Mouse (Mus musculus) heart, adult 8-10 months (tissue): ENCODE results near the gene Pth1r. TPM values are rescaled to one million over a fixed set of nuclear protein-coding genes. Genes with fewer than 3 reads are reported as not detected.

Experiments used
- DNase-seq: peaks from one replicate; pipeline ENCODE4 v3.0.0; 2022; ENCODE audit warnings: low spot score
- total RNA-seq, 4 experiments: library from RNA; stranded (reverse); gene quantifications; 2 replicates each; pipeline ENCODE4 v1.2.4; 2022

Gene Pth1r
- total RNA-seq, 4 experiments from 2014 or later: 4.4 to 7.0 (median 5.1) TPM

- DNase-seq: no peak
These were observed 3.7 kb upstream of the Pth1r start for GRCm38 (mm10) chr9:110750404-110751187.

DNA sequence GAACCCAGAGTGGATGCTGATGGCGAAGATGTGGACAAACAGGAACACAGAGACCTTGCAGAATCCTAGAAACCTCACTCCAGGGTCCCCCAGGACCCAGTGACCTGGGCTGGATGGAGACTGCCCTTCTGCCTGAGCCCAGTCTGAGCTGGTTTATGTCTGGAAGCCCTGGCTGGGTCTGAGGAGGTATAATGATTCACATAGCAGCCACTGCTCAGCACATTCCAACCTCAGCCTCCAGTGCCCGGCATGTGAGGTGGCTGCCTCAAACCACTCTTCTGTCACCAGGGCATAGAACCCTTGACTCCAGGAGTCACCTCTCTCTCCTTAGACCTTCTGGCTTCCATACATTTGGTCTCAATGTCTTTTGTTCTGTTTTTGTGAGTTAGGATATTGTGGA, 1.5 kb upstream of the Pth1r start:
- DNase-seq: no peak

- DNase-seq: no peak
These were observed 707 bp downstream of the Pth1r start for GRCm38 (mm10) chr9:110746238-110746637.

GRCm38 (mm10) chr9:110745752-110746151, 1.2 kb downstream of the Pth1r start:
- DNase-seq: no peak

- no peak for DNase-seq
These were observed 3.3 kb downstream of the Pth1r start for GRCm38 (mm10) chr9:110743456-110744323.

- no peak for DNase-seq
These were observed 3.9 kb downstream of the Pth1r start for GRCm38 (mm10) chr9:110742951-110743455.

DNA sequence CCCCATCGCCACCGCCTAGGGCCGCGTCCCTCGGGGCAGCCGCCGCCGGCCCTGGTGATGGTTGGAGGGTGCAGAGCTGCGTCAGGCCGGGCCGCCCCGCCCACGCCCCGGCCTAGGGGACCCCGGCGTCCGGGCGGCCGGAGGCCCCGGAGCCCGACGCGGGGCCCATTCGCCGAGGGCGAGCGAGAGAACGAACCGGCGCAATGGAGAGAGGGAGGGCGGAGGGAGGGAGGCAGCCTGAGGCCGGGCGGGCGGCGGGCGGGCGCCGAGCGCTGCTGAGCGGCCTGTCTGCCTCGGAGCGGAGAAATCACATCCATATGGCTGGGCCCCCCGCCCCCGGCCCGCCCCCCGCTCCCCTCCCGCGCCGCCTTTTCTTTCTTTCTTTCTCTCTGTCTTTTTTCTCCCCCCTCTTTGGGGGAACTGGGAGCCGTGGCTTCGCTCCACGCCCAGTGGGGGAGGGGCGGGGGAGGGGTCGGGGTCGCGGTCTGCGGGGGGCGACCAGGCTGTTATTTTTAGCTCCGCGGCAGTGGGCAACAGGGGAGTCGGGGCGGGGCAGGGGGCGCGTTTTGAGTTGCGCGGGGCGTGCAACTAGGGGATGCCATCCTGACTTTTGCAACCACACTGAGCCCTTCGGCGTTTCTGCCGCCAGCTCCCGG, 4.5 kb downstream of the Pth1r start:
- no peak for DNase-seq

DNA sequence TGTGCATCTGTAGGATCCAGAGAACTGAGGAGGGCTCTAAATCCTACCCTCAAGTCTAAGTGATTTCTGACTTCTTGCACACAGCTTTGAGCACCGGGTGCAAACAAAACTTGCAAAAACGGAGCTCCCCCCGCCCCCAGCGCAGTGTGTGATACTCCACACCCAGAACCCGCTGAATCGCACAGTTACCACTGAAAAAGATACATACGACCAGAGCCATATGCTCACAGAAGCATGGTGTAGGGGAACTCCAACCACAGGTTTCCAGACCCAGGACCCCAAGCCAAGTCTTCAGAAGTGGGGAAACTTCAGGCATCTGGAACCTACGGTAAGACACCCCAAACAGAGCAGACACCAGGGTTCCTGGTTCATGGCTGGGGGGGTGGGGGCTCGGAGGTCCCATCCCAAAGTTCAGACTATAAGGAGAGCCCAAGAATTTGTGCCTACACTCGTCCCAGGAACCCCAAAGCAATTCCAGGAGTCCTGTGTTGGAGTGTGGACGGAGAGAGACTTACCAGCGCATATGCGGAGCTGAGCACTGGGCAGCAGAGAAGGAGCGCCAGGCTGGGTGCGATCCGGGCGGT, 5.1 kb downstream of the Pth1r start, which contains the start of gene Myl3:
Gene Myl3, plus strand, starts transcription at position 151 of the 584 bp plus-strand sequence.
- DNase-seq: no peak

DNA sequence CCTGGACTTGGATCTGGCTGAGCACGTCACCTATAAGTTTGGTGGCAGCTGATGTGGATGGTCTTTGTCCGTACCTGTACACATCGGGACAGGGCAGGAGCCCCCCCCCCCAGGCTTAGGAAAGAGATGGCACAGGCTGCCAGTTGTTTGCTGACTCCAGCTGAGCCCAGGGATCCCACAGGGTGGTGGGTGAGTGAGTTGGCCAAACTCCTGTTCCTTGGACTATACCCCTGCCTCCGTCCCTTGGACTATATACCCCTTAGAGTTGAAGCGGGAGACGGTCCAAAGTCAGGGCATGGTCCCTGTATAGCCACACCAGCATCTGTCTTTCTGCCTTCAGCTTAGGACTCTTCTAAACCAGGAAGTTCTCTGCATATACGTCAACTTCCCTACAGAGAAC, 7.0 kb downstream of the Pth1r start:
- DNase-seq: no peak

DNA sequence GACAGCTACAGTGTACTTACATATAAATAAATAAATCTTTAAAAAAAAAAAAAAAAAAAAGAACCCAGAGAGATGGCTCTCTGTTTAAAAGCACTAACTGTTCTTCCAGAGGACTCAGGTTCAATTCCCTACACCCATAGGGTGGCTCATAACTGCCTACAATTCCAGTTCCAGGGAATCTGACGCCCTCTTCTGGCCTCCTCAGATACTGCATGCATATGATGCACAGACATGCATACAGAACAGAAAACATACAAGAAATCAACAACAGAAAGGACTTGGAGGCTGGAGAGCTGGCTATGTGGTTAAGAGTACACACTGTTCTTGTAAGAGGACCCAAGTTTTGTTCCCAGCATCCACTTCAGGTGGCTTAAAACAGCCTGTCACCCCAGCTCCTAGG, 8.9 kb downstream of the Pth1r start:
- DNase-seq: no peak

DNA sequence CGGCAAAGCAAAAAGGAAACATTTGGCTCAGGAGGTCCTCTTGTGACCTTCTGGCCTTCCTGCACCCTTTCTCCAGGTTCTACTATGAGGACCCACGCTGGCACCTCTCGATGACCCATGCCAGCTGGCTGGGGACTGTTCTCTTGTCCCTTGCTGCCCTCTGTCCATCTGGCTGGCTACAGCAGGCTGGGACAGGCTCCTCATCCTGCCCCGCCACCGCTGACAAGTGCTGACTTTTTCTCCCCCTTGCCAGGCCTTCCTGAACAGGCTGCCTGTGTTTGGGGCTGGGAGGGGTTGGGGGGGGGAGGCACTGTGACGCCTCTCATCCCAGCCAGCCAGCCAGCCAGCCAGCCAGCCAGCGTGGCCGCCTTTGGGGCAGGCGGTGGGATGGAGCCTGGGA, 10.6 kb downstream of the Pth1r start:
- no peak for DNase-seq

- no peak for DNase-seq
These were observed 12.8 kb downstream of the Pth1r start for GRCm38 (mm10) chr9:110734154-110734553.

DNA sequence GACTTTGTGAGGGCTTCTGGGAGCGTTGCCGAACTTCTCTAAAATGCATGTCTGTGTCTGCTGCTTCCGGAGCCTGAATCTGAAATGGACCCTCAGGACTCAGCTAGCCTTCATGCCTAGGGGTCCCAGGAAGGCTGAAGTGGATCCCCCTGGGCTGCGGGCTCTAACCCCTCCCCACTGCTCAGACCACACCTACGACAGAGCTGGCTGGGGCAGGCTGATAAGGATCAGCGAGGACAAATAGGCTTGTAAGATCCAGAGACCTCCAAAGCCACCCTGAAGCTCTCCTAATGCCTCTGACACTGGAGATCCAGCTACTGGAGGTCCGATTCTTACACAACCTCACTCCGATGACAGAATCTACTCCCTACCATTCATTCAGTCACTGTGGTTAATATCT, 13.8 kb downstream of the Pth1r start:
- DNase-seq: no peak

- peak; percentile 80 for DNase-seq
These were observed 14.3 kb downstream of the Pth1r start for GRCm38 (mm10) chr9:110732623-110733022.

DNA sequence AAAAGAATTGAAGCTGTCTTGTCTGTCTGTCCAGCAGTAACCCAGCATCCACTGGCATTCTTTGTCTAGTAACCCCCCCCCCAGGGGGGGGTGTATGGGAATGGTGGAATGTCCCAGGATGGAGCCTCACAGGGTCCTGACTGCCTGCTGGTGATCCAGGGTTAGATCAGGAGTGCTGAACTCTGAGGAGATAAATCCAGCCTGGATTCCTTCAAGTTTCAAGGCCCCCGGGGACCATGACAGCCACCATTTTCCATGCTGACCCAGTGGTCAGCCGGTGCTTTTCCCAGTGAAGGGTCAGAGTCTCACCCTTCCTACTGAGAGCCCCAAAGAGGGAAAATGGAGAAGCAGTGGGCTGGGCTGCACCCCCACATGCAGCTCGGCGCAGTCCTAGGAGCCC, 15.1 kb downstream of the Pth1r start:
- DNase-seq: no peak

GRCm38 (mm10) chr9:110729841-110730240, 17.1 kb downstream of the Pth1r start:
- DNase-seq: no peak

DNA sequence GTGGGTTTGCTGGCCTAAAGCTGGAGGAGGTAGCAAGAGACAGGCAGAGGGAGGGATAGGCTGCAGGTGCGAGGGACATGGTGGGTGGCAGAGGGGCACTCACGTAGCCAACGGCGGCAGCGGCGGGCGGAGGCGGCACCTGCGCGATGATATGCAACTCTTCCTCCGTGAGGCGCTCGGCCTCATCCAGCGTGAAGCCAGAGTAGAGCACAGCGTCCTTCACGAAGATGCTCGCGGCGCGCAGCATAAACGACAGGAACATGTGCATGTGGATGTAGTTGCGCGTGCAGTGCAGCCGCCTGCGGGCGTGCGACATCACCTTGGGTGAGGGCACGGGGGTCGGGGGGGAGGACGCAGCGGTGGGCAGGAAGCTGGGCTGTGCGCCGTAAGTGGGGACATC, 20.1 kb downstream of the Pth1r start:
- DNase-seq: no peak

DNA sequence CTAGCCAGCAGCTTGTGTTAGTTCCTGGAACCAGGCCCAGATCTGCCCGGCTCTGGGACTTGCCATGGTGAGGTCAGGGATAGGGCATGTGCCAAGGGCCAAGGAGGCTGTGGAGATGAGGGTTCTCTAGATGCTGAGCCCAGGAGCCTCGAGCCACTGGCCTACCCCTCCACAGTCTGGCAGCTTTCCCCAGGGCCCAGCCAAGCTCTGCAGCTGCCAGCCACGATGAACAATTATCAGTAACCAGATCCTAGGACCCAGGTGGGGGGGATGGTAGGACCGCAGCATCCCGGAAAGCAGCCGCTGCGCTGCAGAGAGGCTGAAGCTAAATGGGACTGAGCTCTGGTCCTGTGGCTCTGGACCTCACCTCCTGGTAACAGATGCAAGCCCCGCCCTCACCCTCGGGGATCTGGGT, 21.2 kb downstream of the Pth1r start:
- no peak for DNase-seq

- no peak for DNase-seq
These were observed 24.9 kb downstream of the Pth1r start for GRCm38 (mm10) chr9:110722060-110722459.

GRCm38 (mm10) chr9:110719977-110720376, 27.0 kb downstream of the Pth1r start:
- DNase-seq: no peak

DNA sequence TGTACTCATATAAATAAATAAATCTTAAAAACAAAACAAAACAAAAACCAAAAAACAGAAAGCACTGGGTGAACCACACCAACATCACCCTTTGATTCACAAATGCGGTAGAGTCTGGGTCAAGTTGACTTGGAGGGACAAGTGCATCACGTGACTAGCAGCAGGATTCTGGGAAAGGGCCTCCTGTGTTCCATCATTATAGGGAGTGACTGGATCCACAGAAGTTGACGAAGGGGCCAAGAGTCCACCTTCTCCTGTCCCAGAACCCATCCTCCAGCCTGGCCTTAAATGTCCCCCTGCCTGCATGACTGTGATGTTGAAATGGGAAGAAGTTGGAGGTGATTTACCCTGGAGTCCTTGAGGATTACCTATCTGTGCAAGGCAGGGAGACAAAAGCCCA, 28.1 kb downstream of the Pth1r start:
- DNase-seq: no peak

DNA sequence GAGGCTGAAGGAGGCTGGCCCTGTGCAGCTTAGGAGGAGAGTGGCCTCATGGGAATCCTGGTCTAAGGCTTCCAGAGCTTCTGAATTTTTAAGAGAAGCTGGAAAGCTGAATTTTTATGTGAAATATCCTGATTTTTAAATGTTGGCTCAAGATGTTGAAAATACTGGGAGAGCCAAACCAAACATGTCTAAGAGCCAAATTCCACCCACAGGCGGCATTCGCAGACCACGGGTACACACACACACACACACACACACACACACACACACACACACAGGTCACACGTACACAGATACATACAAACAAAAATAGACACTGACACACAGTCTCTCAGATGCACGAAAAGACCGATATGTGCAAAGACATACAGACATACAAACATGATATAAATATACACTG, 28.9 kb downstream of the Pth1r start:
- no peak for DNase-seq
